ENCODE assay signal across 8 mouse cellular contexts in genomic region chr11:62247759-62248400, GRCm38 (mm10). TPM values are rescaled to one million over a fixed set of nuclear protein-coding genes. Genes with fewer than 3 reads are reported as not detected.
DNase-seq lines count a peak whose midpoint lies in the region; ATAC-seq and TF ChIP-seq lines count a peak whose summit lies in the region.

No protein-coding gene starts in this region.

- intact Hi-C loops in heart, postnatal 10 days (cut with DNase I): no loop called here

- peak overlapping the region; percentile 71 for H3K9ac ChIP-seq in heart, embryonic 12.5 days
- H3K9ac ChIP-seq in forebrain, embryonic 14.5 days (ENCODE audit: low read length): peak overlapping the region; percentile 57
- H3K9ac ChIP-seq in liver, embryonic 14.5 days (replicated peaks): no peak overlapping the region

- ATAC-seq in heart, embryonic 12.5 days (ENCODE audit: insufficient number of reproducible peaks, low FRiP score): no peak
- ATAC-seq in forebrain, embryonic 14.5 days: no peak
- ATAC-seq in liver, embryonic 14.5 days (ENCODE audit: insufficient read depth): no peak

- no peak for DNase-seq in heart, postnatal 10 days
- no peak for DNase-seq in forebrain, embryonic 14.5 days (ENCODE audit: low spot score)
- no peak for DNase-seq in liver, embryonic 14.5 days (ENCODE audit: low read depth in 3 of 3, low spot score in 3 of 3)
- no peak for DNase-seq in right cerebral cortex, postnatal 4 days
- no peak for DNase-seq in ovary, adult 18-20 months (ENCODE audit: low spot score)
- DNase-seq in c-Kit-positive CD71-positive TER-119-positive erythroid progenitor cells, embryonic 14.5 days (ENCODE audit: low spot score): no peak

- 36% methylated on average over 18 of the region's 18 CpGs for WGBS in heart, embryonic 12.5 days
- WGBS in forebrain, embryonic 14.5 days: 43% methylated on average over 18 of the region's 18 CpGs
- 27% methylated on average over 18 of the region's 18 CpGs for WGBS in liver, embryonic 14.5 days (ENCODE audit: insufficient replicate concordance)

- H3K4me1 ChIP-seq in heart, embryonic 12.5 days (replicated peaks): peaks cover 20% of the 10 kb centered on the region
- peaks cover 34% of the 10 kb centered on the region for H3K4me1 ChIP-seq in E14TG2a.4 (replicated peaks; ENCODE audit: low read depth, low read length)
- peaks cover 8% of the 10 kb centered on the region; the same call in 1 of the 2 replicates for H3K4me1 ChIP-seq in forebrain, embryonic 14.5 days (ENCODE audit: control insufficient read depth, insufficient read depth, low read length)
- no peaks in the 10 kb centered on the region; a peak in 1 of 4 replicates for H3K4me1 ChIP-seq in liver, embryonic 14.5 days (replicated peaks; ENCODE audit: control insufficient read depth in 2 of 2, insufficient read depth in 2 of 2, low read length in 1 of 2)

- no peak overlapping the region for H3K27ac ChIP-seq in heart, embryonic 12.5 days (ENCODE audit: poor library complexity, severe bottlenecking)
- H3K27ac ChIP-seq in forebrain, embryonic 14.5 days (ENCODE audit: low read depth, low read length): no peak overlapping the region
- H3K27ac ChIP-seq in liver, embryonic 14.5 days: no peak overlapping the region

- peak overlapping the region; percentile 99 for H3K4me2 ChIP-seq in heart, embryonic 12.5 days
- H3K4me2 ChIP-seq in forebrain, embryonic 14.5 days (ENCODE audit: low read length): peak overlapping the region; percentile 98
- peak overlapping the region; percentile 86 for H3K4me2 ChIP-seq in liver, embryonic 14.5 days (ENCODE audit: low read depth)

- H3K36me3 ChIP-seq in heart, embryonic 12.5 days: no peaks in the 10 kb centered on the region
- no peaks in the 10 kb centered on the region for H3K36me3 ChIP-seq in E14TG2a.4 (ENCODE audit: insufficient read depth, low read length)
- H3K36me3 ChIP-seq in forebrain, embryonic 14.5 days (ENCODE audit: control insufficient read depth, insufficient read depth, low read length): no peaks in the 10 kb centered on the region
- H3K36me3 ChIP-seq in liver, embryonic 14.5 days (replicated peaks; ENCODE audit: control insufficient read depth, insufficient read depth, low read depth): no peaks in the 10 kb centered on the region

- TF ChIP-seq CTCF in E14TG2a.4 (conservative IDR thresholded peaks at IDR 0.05; ENCODE audit: low read length): no peak
- no peak for TF ChIP-seq CTCF in liver, embryonic 14.5 days (IDR thresholded peaks at IDR 0.05; ENCODE audit: low read depth)

- H3K27me3 ChIP-seq in heart, embryonic 12.5 days (replicated peaks): peaks cover 36% of the 10 kb centered on the region
- H3K27me3 ChIP-seq in E14TG2a.4 (ENCODE audit: insufficient read depth, low read length): peaks cover 66% of the 10 kb centered on the region
- H3K27me3 ChIP-seq in forebrain, embryonic 14.5 days (replicated peaks; ENCODE audit: control insufficient read depth, insufficient read depth, low read length): peaks cover 30% of the 10 kb centered on the region
- peaks cover 42% of the 10 kb centered on the region for H3K27me3 ChIP-seq in liver, embryonic 14.5 days (ENCODE audit: control insufficient read depth, insufficient read depth, low read length)

- TF ChIP-seq EP300 in liver, embryonic 14.5 days (IDR thresholded peaks at IDR 0.05; ENCODE audit: low read depth): no peak

- H3K4me3 ChIP-seq in heart, embryonic 12.5 days: peak overlapping the region; percentile 58
- peak overlapping the region; percentile 87 for H3K4me3 ChIP-seq in E14TG2a.4 (replicated peaks; ENCODE audit: low read length)
- H3K4me3 ChIP-seq in forebrain, embryonic 14.5 days (ENCODE audit: low read depth, low read length): peak overlapping the region; percentile 58
- peak overlapping the region; percentile 32 to 53 for H3K4me3 ChIP-seq in liver, embryonic 14.5 days (ENCODE audit: insufficient read depth in 1 of 2, low read depth in 2 of 2, low read length in 2 of 2)

- H3K9me3 ChIP-seq in heart, embryonic 12.5 days (replicated peaks): peaks cover 4% of the 10 kb centered on the region
- peaks cover 12% of the 10 kb centered on the region for H3K9me3 ChIP-seq in E14TG2a.4 (ENCODE audit: low read length)
- no peaks in the 10 kb centered on the region for H3K9me3 ChIP-seq in forebrain, embryonic 14.5 days (replicated peaks; ENCODE audit: control insufficient read depth, low read length)
- no peaks in the 10 kb centered on the region for H3K9me3 ChIP-seq in liver, embryonic 14.5 days (ENCODE audit: control insufficient read depth, low read length)

RNA-seq across cellular contexts. Expression of gene Adora2b, which starts 0.9 kb away (rescaled TPM):
- polyA plus RNA-seq in heart, embryonic 12.5 days (2016; fragmentation: Nextera tagmentation; extraction: Ambion mirVana): 0.83 and 1.1 TPM in 2 replicates
- total RNA-seq in heart, postnatal 10 days (2021): 1 to 10 TPM in 1 of 2 experiments, under 1 TPM in 1; 0.91 to 1.4 TPM
- polyA plus RNA-seq in forebrain, embryonic 14.5 days (2014; fragmentation: Nextera tagmentation; extraction: Ambion mirVana): 2.1 and 2.9 TPM in 2 replicates
- 0.31 and 0.42 TPM in 2 replicates for polyA plus RNA-seq in liver, embryonic 14.5 days (2012; rRNA removed)
- 0.29 and 1.2 TPM in 2 replicates for polyA plus RNA-seq in liver, embryonic 14.5 days (2014; fragmentation: Nextera tagmentation; extraction: Ambion mirVana)

RNA-seq across cellular contexts. Expression of gene Zswim7, which starts 33.3 kb away (rescaled TPM):
- 17.8 and 18.7 TPM in 2 replicates for polyA plus RNA-seq in heart, embryonic 12.5 days (2016; fragmentation: Nextera tagmentation; extraction: Ambion mirVana)
- 10 to 100 TPM; 14.8 to 15.3 TPM for total RNA-seq in heart, postnatal 10 days (2021)
- polyA plus RNA-seq in forebrain, embryonic 14.5 days (2014; fragmentation: Nextera tagmentation; extraction: Ambion mirVana): 9.1 and 14.8 TPM in 2 replicates
- 7.3 and 7.9 TPM in 2 replicates for polyA plus RNA-seq in liver, embryonic 14.5 days (2012; rRNA removed)
- polyA plus RNA-seq in liver, embryonic 14.5 days (2014; fragmentation: Nextera tagmentation; extraction: Ambion mirVana): 10.7 and 11.4 TPM in 2 replicates

RNA-seq across cellular contexts. Expression of gene Ttc19, which starts 33.4 kb away (rescaled TPM):
- 20.7 and 23.2 TPM in 2 replicates for polyA plus RNA-seq in heart, embryonic 12.5 days (2016; fragmentation: Nextera tagmentation; extraction: Ambion mirVana)
- total RNA-seq in heart, postnatal 10 days (2021): 10 to 100 TPM; 35.9 to 39.5 TPM
- 17.7 and 25.1 TPM in 2 replicates for polyA plus RNA-seq in forebrain, embryonic 14.5 days (2014; fragmentation: Nextera tagmentation; extraction: Ambion mirVana)
- 1.1 and 1.8 TPM in 2 replicates for polyA plus RNA-seq in liver, embryonic 14.5 days (2012; rRNA removed)
- polyA plus RNA-seq in liver, embryonic 14.5 days (2014; fragmentation: Nextera tagmentation; extraction: Ambion mirVana): 1.7 and 1.8 TPM in 2 replicates
